Mouse (Mus musculus) forebrain, embryonic 10.5 days (tissue): ENCODE data around the gene Tmem38b. TPM values are rescaled to one million over a fixed set of nuclear protein-coding genes. Genes with fewer than 3 reads are reported as not detected.

ENCODE experiments used
- DNase-seq: peaks from one replicate; pipeline ENCODE4 v3.0.0-alpha.2; 2017; ENCODE audit warnings: low spot score; ENCODE audit errors: extremely low spot score
- H3K27ac ChIP-seq: fragments of 300-500 bp; sonication (generic); 2 replicates; pipeline ENCODE4 v1.5.1; 2016; ENCODE audit warnings: mild to moderate bottlenecking
- H3K27me3 ChIP-seq: fragments of 300-500 bp; sonication (generic); 2 replicates; pipeline ENCODE4 v1.6.1; 2016; ENCODE audit warnings: mild to moderate bottlenecking; ENCODE audit not compliant: poor library complexity, severe bottlenecking
- H3K36me3 ChIP-seq: fragments of 300-500 bp; sonication (generic); replicated peaks from 2 replicates; pipeline ENCODE4 v1.6.1; 2016; ENCODE audit warnings: mild to moderate bottlenecking, moderate library complexity
- H3K4me1 ChIP-seq: fragments of 300-500 bp; sonication (generic); 2 replicates; pipeline ENCODE4 v1.6.1; 2016
- H3K4me3 ChIP-seq: fragments of 300-500 bp; sonication (generic); 2 replicates; pipeline ENCODE4 v1.5.1; 2016; ENCODE audit warnings: mild to moderate bottlenecking, moderate library complexity
- H3K9me3 ChIP-seq: fragments of 300-500 bp; sonication (generic); 2 replicates; pipeline ENCODE4 v1.6.1; 2016; ENCODE audit warnings: mild to moderate bottlenecking, moderate library complexity
- WGBS: fragments of 180-500 bp; shearing (Covaris S2); methylation state at CpG from one replicate; pipeline ENCODE4 v1.1.7; 2016; 5-methylcytosine and 5-hydroxymethylcytosine counted together
- polyA plus RNA-seq: library from polyadenylated mRNA; unstranded; fragments of >200 nt; fragmentation: Nextera tagmentation; extraction: Ambion mirVana; gene quantifications from 2 replicates; pipeline ENCODE4 v1.2.1, GENCODE M21; 2016

The Tmem38b gene
- polyA plus RNA-seq, 1 experiment from 2014 or later = 5.9 TPM

DNA sequence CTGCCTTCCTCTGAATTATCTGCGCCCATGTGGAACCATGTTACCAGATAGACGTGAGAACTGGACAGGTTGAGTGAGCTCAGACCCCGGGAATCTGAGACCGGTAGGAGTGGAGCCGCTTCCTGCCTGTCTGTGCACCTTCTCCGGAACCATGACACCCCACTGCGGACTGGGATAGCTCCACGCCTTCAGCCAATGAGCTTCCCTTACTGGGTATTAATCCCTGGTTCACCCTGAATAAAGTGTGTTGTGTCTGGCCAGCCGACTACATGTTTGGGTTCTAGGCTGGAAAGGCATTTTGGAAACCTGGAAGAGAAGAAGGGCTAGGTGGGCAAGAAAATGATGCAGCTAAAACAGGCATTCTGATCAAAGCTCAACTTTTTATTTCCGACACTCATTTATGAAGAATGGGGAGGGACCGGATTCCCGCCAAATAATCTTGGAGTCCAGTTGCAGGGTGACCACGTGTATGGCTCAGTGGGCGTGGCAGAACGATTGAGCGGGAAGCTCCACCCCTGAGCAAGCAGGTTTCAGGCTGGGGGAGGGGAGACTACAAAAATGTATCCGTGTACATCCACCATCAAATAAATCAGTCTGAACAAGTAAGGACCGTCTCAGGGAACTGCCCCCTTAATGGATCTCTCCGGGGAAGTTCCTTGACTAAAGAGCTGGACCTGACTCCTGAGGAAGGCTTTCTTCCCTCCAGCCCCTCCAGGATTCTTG is 38.4 kb downstream of the Tmem38b start:
- Histone ChIP-seq H3K36me3 (0 out of 2 replicates have a peak, but pooled peaks cover 5% of the 10 kb centered on the region), H3K27ac (no peak overlapping the region), H3K4me3 (no peak overlapping the region), H3K9me3 (no peaks in the 10 kb centered on the region), H3K27me3 (no peaks in the 10 kb centered on the region), H3K4me1 (no peaks in the 10 kb centered on the region)
- DNase-seq = no peak
- WGBS = 92% methylated on average over 19 of the region's 19 CpGs

- no peaks in the 10 kb centered on the region for H3K27me3 ChIP-seq
- H3K9me3 ChIP-seq = peaks cover 14% of the 10 kb centered on the region
- no peak for DNase-seq
Measured at GRCm38 (mm10) chr4:53866459-53866858, 40.6 kb downstream of the Tmem38b start.

DNA sequence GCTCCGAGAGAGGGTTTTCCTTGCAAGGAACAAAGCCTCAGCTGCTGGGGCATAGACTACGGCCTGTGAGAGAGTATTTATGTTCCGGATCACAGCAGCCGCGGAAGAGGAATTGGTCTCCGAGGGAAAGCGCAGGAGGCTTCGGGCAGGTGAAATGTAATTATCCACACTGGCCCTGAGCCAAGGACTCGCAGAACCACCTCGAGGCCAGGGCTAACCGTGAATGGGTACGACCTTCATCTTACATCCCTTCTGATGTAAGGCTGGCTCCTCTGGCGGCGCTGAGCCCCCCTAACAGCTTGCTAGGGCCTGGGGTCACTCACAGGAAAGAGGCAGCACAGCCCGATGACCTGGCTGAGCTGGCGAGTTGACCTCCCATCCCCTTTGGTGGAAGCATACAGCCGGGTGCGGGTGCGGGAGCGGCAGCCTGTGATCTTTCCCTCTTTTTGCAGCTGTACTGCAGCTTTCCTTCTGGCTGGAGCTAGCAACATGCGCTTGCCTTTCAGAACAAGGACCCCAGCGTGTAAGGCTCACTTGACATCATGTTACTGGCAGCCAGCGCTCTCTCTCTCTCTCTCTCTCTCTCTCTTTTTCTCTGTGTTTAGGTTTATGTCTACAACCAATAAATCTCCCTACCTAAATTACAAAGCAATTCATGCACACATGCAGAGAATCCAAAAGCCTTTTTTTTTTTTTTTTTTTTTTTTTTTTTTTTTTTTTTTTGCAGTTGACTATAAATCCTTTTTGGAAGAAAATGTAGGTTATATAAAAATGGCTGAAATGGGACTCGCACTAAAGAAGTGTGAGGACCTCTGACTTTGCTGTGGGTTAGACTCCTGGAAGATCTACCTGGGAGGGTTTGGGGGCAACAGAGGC is 52.9 kb downstream of the Tmem38b start:
- H3K27me3 ChIP-seq = no peaks in the 10 kb centered on the region
- DNase-seq = no peak
- H3K27ac ChIP-seq = peak overlapping the region; percentile 37; the same call in 1 of the 2 replicates
- peaks cover 9% of the 10 kb centered on the region for H3K4me1 ChIP-seq
- no peaks in the 10 kb centered on the region for H3K9me3 ChIP-seq
- no peak overlapping the region for H3K4me3 ChIP-seq
- H3K36me3 ChIP-seq = no peaks in the 10 kb centered on the region
- 62% methylated on average over 24 of the region's 24 CpGs for WGBS

More at GRCm38 (mm10) chr4:53866459-53866858, 40.6 kb downstream of the Tmem38b start:
- Histone ChIP-seq H3K36me3 (0 out of 2 replicates have a peak, but pooled peaks cover 5% of the 10 kb centered on the region), H3K4me1 (no peaks in the 10 kb centered on the region), H3K27ac (no peak overlapping the region), H3K4me3 (no peak overlapping the region)

- Histone ChIP-seq H3K4me1 (peaks cover 19% of the 10 kb centered on the region), H3K9me3 (no peaks in the 10 kb centered on the region), H3K36me3 (no peaks in the 10 kb centered on the region), H3K27me3 (no peaks in the 10 kb centered on the region), H3K4me3 (no peak overlapping the region), H3K27ac (no peak overlapping the region)
- WGBS = 81% methylated on average over 17 of the region's 17 CpGs
- DNase-seq = no peak
Measured at GRCm38 (mm10) chr4:53882921-53883682, 57.3 kb downstream of the Tmem38b start.

- peaks cover 13% of the 10 kb centered on the region for H3K4me1 ChIP-seq
- WGBS = 70% methylated on average over 14 of the region's 14 CpGs
- H3K9me3 ChIP-seq = no peaks in the 10 kb centered on the region
Measured at GRCm38 (mm10) chr4:53884351-53885245, 58.8 kb downstream of the Tmem38b start.

DNA sequence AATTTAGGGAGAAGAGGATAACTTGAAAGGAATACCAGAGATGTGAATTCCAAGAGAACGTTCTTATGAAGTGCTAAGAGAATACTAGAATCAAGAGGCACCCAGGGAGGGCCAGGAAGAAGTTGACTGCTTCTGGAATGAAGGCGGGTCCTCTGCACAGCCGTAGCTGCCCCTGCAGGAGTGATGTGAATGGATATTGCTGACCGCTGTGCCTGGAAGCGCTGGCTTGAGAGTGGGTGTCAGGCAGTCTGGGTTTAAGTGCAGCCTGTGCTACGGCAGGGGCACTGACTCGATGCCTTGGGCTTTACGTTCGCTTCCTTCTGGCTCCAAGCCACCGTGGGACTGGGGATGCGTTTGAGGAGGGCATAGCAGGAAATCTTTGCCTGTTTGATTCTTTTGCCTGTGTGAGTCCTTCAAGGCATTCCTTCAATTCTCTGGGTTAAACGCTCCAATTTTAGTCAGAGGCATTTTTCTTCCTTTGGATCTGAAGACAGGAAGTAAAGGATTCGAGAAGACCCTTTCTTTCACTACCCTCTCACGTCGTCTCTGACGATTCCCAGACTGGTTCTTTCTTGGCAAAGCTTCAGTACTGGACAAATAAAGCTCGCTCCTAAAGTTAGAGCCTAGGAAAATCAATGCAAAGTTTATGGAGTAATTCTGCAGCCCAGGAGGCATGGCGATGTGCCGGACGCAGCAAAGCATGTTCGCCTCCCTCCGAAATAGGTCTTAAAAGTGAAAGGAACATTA is 60.7 kb downstream of the Tmem38b start:
- Histone ChIP-seq H3K27me3 (no peaks in the 10 kb centered on the region), H3K9me3 (no peaks in the 10 kb centered on the region), H3K4me3 (no peak overlapping the region), H3K27ac (peak overlapping the region; percentile 49; the same call in 1 of the 2 replicates), H3K36me3 (no peaks in the 10 kb centered on the region), H3K4me1 (peaks cover 13% of the 10 kb centered on the region)
- no peak for DNase-seq
- 66% methylated on average over 22 of the region's 22 CpGs for WGBS

More at GRCm38 (mm10) chr4:53884351-53885245, 58.8 kb downstream of the Tmem38b start:
- no peak for DNase-seq
- Histone ChIP-seq H3K27me3 (no peaks in the 10 kb centered on the region), H3K36me3 (no peaks in the 10 kb centered on the region), H3K27ac (no peak overlapping the region), H3K4me3 (no peak overlapping the region)

GRCm38 (mm10) chr4:53895335-53895734 is 69.5 kb downstream of the Tmem38b start:
- 63% methylated on average over 1 of the region's 1 CpGs for WGBS
- H3K36me3 ChIP-seq = no peaks in the 10 kb centered on the region

GRCm38 (mm10) chr4:53896150-53896833 is 70.4 kb downstream of the Tmem38b start:
- no peak overlapping the region for H3K27ac ChIP-seq
- no peak overlapping the region for H3K4me3 ChIP-seq
- no peaks in the 10 kb centered on the region for H3K36me3 ChIP-seq
- no peak for DNase-seq
- no peaks in the 10 kb centered on the region for H3K27me3 ChIP-seq
- H3K9me3 ChIP-seq = no peaks in the 10 kb centered on the region
- 87% methylated on average over 7 of the region's 7 CpGs for WGBS
- H3K4me1 ChIP-seq = peaks cover 6% of the 10 kb centered on the region; the same call in 1 of the 2 replicates

More at GRCm38 (mm10) chr4:53895335-53895734, 69.5 kb downstream of the Tmem38b start:
- no peak overlapping the region for H3K4me3 ChIP-seq
- no peaks in the 10 kb centered on the region for H3K27me3 ChIP-seq
- H3K4me1 ChIP-seq = peaks cover 6% of the 10 kb centered on the region; the same call in 1 of the 2 replicates
- no peak overlapping the region for H3K27ac ChIP-seq
- H3K9me3 ChIP-seq = no peaks in the 10 kb centered on the region
- no peak for DNase-seq

GRCm38 (mm10) chr4:53900386-53900971 is 74.6 kb downstream of the Tmem38b start:
- no peak overlapping the region for H3K4me3 ChIP-seq
- H3K9me3 ChIP-seq = no peaks in the 10 kb centered on the region
- H3K4me1 ChIP-seq = peaks cover 6% of the 10 kb centered on the region; the same call in 1 of the 2 replicates
- no peak overlapping the region for H3K27ac ChIP-seq
- WGBS = 69% methylated on average over 6 of the region's 6 CpGs
- H3K27me3 ChIP-seq = no peaks in the 10 kb centered on the region
- DNase-seq = no peak
- no peaks in the 10 kb centered on the region for H3K36me3 ChIP-seq

DNA sequence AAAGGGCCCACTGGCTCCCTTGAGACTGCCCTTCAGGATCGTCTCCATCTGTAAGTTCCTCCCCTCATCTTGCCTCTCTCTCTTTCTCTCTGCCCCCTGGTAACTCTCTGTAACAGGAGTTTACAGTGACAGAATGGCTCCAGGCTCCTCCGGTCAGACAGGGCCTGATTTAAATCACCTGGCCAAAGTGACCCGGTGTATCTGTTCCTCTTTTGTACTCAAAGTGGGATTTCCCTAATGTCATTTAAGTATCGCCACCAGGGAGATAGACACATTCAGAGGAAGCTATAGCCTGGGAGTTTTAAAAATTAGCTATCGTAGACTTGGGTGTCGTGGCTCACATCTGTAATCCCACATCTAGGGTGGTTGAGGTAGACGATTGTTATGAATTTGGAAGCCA is 78.5 kb downstream of the Tmem38b start:
- Histone ChIP-seq H3K9me3 (no peaks in the 10 kb centered on the region), H3K36me3 (no peaks in the 10 kb centered on the region), H3K4me3 (no peak overlapping the region), H3K27me3 (no peaks in the 10 kb centered on the region), H3K27ac (no peak overlapping the region), H3K4me1 (0 out of 2 replicates have a peak, but pooled peaks cover 1% of the 10 kb centered on the region)
- no peak for DNase-seq
- 88% methylated on average over 7 of the region's 7 CpGs for WGBS
